Mouse (Mus musculus): ENCODE data around the gene Spint3. TPM values are rescaled to one million over a fixed set of nuclear protein-coding genes. Genes with fewer than 3 reads are reported as not detected.
A peak's percentile ranks its signal among the peaks of the same experiment; 100 is the strongest.

Gene Spint3
- polyA plus RNA-seq, 1 experiment from 2014 or later = not detected

GRCm38 (mm10) chr2:164566997-164567396 is 6.3 kb downstream of the Spint3 start:
- no peaks in the 10 kb centered on the region for H3K36me3 ChIP-seq
- peaks cover 28% of the 10 kb centered on the region for H3K27me3 ChIP-seq
- H3K27ac ChIP-seq = no peak overlapping the region
- H3K9me3 ChIP-seq = no peaks in the 10 kb centered on the region
- no peak for ATAC-seq (ENCODE audit: low FRiP score)
- H3K9ac ChIP-seq = no peak overlapping the region
- no peak overlapping the region for H3K4me2 ChIP-seq
- H3K4me1 ChIP-seq (replicated peaks) = peaks cover 21% of the 10 kb centered on the region
- no peak overlapping the region for H3K4me3 ChIP-seq
- WGBS = 90% methylated on average over 2 of the region's 2 CpGs

GRCm38 (mm10) chr2:164564346-164564745 is 8.9 kb downstream of the Spint3 start:
- Histone ChIP-seq H3K9me3 (no peaks in the 10 kb centered on the region), H3K4me2 (no peak overlapping the region), H3K27ac (no peak overlapping the region), H3K4me3 (no peak overlapping the region), H3K4me1 (replicated peaks) (peaks cover 21% of the 10 kb centered on the region), H3K9ac (no peak overlapping the region), H3K36me3 (no peaks in the 10 kb centered on the region), H3K27me3 (peaks cover 45% of the 10 kb centered on the region)
- ATAC-seq (ENCODE audit: low FRiP score) = no peak
- 69% methylated on average over 5 of the region's 5 CpGs for WGBS

- WGBS = under 1% methylated on average over 32 of the region's 32 CpGs
- Histone ChIP-seq H3K36me3 (no peaks in the 10 kb centered on the region), H3K9me3 (no peaks in the 10 kb centered on the region), H3K27ac (no peak overlapping the region), H3K9ac (peak overlapping the region; percentile 71), H3K27me3 (peaks cover 51% of the 10 kb centered on the region), H3K4me1 (replicated peaks) (peaks cover 21% of the 10 kb centered on the region), H3K4me2 (peak overlapping the region; percentile 88), H3K4me3 (peak overlapping the region; percentile 45)
- peak; percentile 63 for ATAC-seq (ENCODE audit: low FRiP score)
These were observed 9.8 kb downstream of the Spint3 start for GRCm38 (mm10) chr2:164563339-164564038.

GRCm38 (mm10) chr2:164562391-164563188 is 10.7 kb downstream of the Spint3 start, which contains the start of gene Wfdc2:
Wfdc2 (plus strand) TSS chr2:164562413.
- whole genome bisulfite sequencing = 2% methylated on average over 22 of the region's 24 CpGs
- H3K9ac ChIP-seq = peak within 1 kb of the TSS; percentile 71
- H3K9me3 ChIP-seq = no peaks in the 10 kb centered on the region
- peak within 1 kb of the TSS; percentile 45 for H3K4me3 ChIP-seq
- no peaks in the 10 kb centered on the region for H3K36me3 ChIP-seq
- ATAC-seq (ENCODE audit: low FRiP score) = no peak
- peaks cover 21% of the 10 kb centered on the region for H3K4me1 ChIP-seq (replicated peaks)
- H3K4me2 ChIP-seq = peak within 1 kb of the TSS; percentile 88
- H3K27ac ChIP-seq = no peak within 1 kb of the TSS
- H3K27me3 ChIP-seq = peaks cover 57% of the 10 kb centered on the region

GRCm38 (mm10) chr2:164560106-164560505 is 13.2 kb downstream of the Spint3 start:
- Histone ChIP-seq H3K9me3 (no peaks in the 10 kb centered on the region), H3K27me3 (peaks cover 58% of the 10 kb centered on the region), H3K4me1 (replicated peaks) (peaks cover 21% of the 10 kb centered on the region), H3K36me3 (no peaks in the 10 kb centered on the region), H3K4me2 (no peak overlapping the region), H3K9ac (no peak overlapping the region), H3K27ac (no peak overlapping the region), H3K4me3 (no peak overlapping the region)
- WGBS = 89% methylated on average over 8 of the region's 8 CpGs
- ATAC-seq (ENCODE audit: low FRiP score) = no peak

GRCm38 (mm10) chr2:164558991-164559645 is 14.1 kb downstream of the Spint3 start:
- Histone ChIP-seq H3K9ac (no peak overlapping the region), H3K27ac (no peak overlapping the region), H3K27me3 (peaks cover 49% of the 10 kb centered on the region), H3K36me3 (no peaks in the 10 kb centered on the region), H3K4me2 (no peak overlapping the region), H3K4me1 (replicated peaks) (peaks cover 19% of the 10 kb centered on the region), H3K9me3 (no peaks in the 10 kb centered on the region), H3K4me3 (no peak overlapping the region)
- 54% methylated on average over 16 of the region's 16 CpGs for WGBS
- ATAC-seq (ENCODE audit: low FRiP score) = no peak

GRCm38 (mm10) chr2:164558426-164558825 is 14.8 kb downstream of the Spint3 start:
- no peaks in the 10 kb centered on the region for H3K9me3 ChIP-seq
- H3K9ac ChIP-seq = no peak overlapping the region
- WGBS = 88% methylated on average over 8 of the region's 8 CpGs
- H3K27me3 ChIP-seq = peaks cover 46% of the 10 kb centered on the region
- ATAC-seq (ENCODE audit: low FRiP score) = no peak
- no peaks in the 10 kb centered on the region for H3K36me3 ChIP-seq
- peaks cover 12% of the 10 kb centered on the region for H3K4me1 ChIP-seq (replicated peaks)
- no peak overlapping the region for H3K27ac ChIP-seq
- H3K4me3 ChIP-seq = no peak overlapping the region
- no peak overlapping the region for H3K4me2 ChIP-seq

- Histone ChIP-seq H3K9me3 (no peaks in the 10 kb centered on the region), H3K4me1 (replicated peaks) (peaks cover 4% of the 10 kb centered on the region; the same call in 1 of the 2 replicates), H3K27ac (no peak overlapping the region), H3K27me3 (0 out of 2 replicates have a peak, but pooled peaks cover 13% of the 10 kb centered on the region), H3K4me3 (no peak overlapping the region), H3K36me3 (no peaks in the 10 kb centered on the region), H3K9ac (no peak overlapping the region), H3K4me2 (no peak overlapping the region)
- ATAC-seq (ENCODE audit: low FRiP score) = no peak
- WGBS = 90% methylated on average over 9 of the region's 9 CpGs
These were observed 21.8 kb downstream of the Spint3 start for GRCm38 (mm10) chr2:164551502-164551901.

GRCm38 (mm10) chr2:164550895-164551269 is 22.4 kb downstream of the Spint3 start:
- WGBS = 83% methylated on average over 2 of the region's 2 CpGs
- Histone ChIP-seq H3K36me3 (no peaks in the 10 kb centered on the region), H3K9ac (no peak overlapping the region), H3K4me1 (replicated peaks) (peaks cover 4% of the 10 kb centered on the region; the same call in 1 of the 2 replicates), H3K27me3 (0 out of 2 replicates have a peak, but pooled peaks cover 13% of the 10 kb centered on the region), H3K4me3 (no peak overlapping the region), H3K9me3 (no peaks in the 10 kb centered on the region), H3K27ac (no peak overlapping the region), H3K4me2 (no peak overlapping the region)
- ATAC-seq (ENCODE audit: low FRiP score) = no peak

- H3K9me3 ChIP-seq = no peaks in the 10 kb centered on the region
- no peak overlapping the region for H3K27ac ChIP-seq
- H3K36me3 ChIP-seq = no peaks in the 10 kb centered on the region
- H3K4me1 ChIP-seq (replicated peaks) = peaks cover 4% of the 10 kb centered on the region; the same call in 1 of the 2 replicates
- WGBS = 22% methylated on average over 10 of the region's 10 CpGs
- 0 out of 2 replicates have a peak, but pooled peaks cover 13% of the 10 kb centered on the region for H3K27me3 ChIP-seq
- 0 out of 2 replicates have a peak overlapping the region, but pooled peaks have one; percentile 46 for H3K9ac ChIP-seq
- H3K4me2 ChIP-seq = peak overlapping the region; percentile 20
- ATAC-seq (ENCODE audit: low FRiP score) = no peak
- H3K4me3 ChIP-seq = no peak overlapping the region
These were observed 23.0 kb downstream of the Spint3 start for GRCm38 (mm10) chr2:164549963-164550894.

GRCm38 (mm10) chr2:164549338-164549737 is 23.9 kb downstream of the Spint3 start:
- H3K4me2 ChIP-seq = no peak overlapping the region
- WGBS = 58% methylated on average over 4 of the region's 4 CpGs
- no peak overlapping the region for H3K9ac ChIP-seq
- H3K27me3 ChIP-seq = 0 out of 2 replicates have a peak, but pooled peaks cover 16% of the 10 kb centered on the region
- no peak overlapping the region for H3K4me3 ChIP-seq
- no peaks in the 10 kb centered on the region for H3K9me3 ChIP-seq
- peaks cover 4% of the 10 kb centered on the region; the same call in 1 of the 2 replicates for H3K4me1 ChIP-seq (replicated peaks)
- no peak for ATAC-seq (ENCODE audit: low FRiP score)
- H3K36me3 ChIP-seq = no peaks in the 10 kb centered on the region
- H3K27ac ChIP-seq = no peak overlapping the region

Measured in hindbrain, embryonic 13.5 days (tissue).